Mouse (Mus musculus): ENCODE results near the gene Rfc2.

GRCm38 (mm10) chr5:134622069-134622468, 40.9 kb downstream of the Rfc2 start:
- TF ChIP-seq ETS1 (conservative IDR thresholded peaks at IDR 0.05; ENCODE audit: low read depth, low read length) = no peak
- TF ChIP-seq POLR2A (IDR thresholded peaks at IDR 0.05; ENCODE audit: low read depth, low read length) = no peak
- no peak for TF ChIP-seq CTCF (conservative IDR thresholded peaks at IDR 0.05 in 1 of 2, IDR thresholded peaks at IDR 0.05 in 1 of 2; ENCODE audit: low read depth in 2 of 2, low read length in 2 of 2)
- no peak for TF ChIP-seq TBP (conservative IDR thresholded peaks at IDR 0.05; ENCODE audit: low read depth, low read length)
- no peak for TF ChIP-seq RAD21 (IDR thresholded peaks at IDR 0.05; ENCODE audit: low read depth, low read length)
- no peak for TF ChIP-seq GABPA (IDR thresholded peaks at IDR 0.05; ENCODE audit: insufficient replicate concordance, low read depth, low read length)
- no peak for TF ChIP-seq ZC3H11A (IDR thresholded peaks at IDR 0.05; ENCODE audit: low read depth, low read length)
